Mouse (Mus musculus): ENCODE measurements around the gene Scd4. TPM values are rescaled to one million over a fixed set of nuclear protein-coding genes. Genes with fewer than 3 reads are reported as not detected.

Gene Scd4
- polyA plus RNA-seq, 1 experiment from 2014 or later = 0.11 TPM

GRCm38 (mm10) chr19:44387746-44388474 is 55.0 kb downstream of the Scd4 start:
- H3K27me3 ChIP-seq = no peaks in the 10 kb centered on the region
- no peak for ATAC-seq (ENCODE audit: low FRiP score, low read depth)
- 30% methylated on average over 19 of the region's 19 CpGs for whole genome bisulfite sequencing
- peak overlapping the region; percentile 70 for H3K4me2 ChIP-seq (replicated peaks)
- H3K9ac ChIP-seq (replicated peaks) = peak overlapping the region; percentile 62
- H3K36me3 ChIP-seq = no peaks in the 10 kb centered on the region
- H3K4me1 ChIP-seq = peaks cover 13% of the 10 kb centered on the region
- no peaks in the 10 kb centered on the region for H3K9me3 ChIP-seq
- peak overlapping the region; percentile 62 for H3K4me3 ChIP-seq
- peak overlapping the region; percentile 81 for H3K27ac ChIP-seq (replicated peaks)

GRCm38 (mm10) chr19:44388475-44389428 is 55.9 kb downstream of the Scd4 start:
- H3K9me3 ChIP-seq = no peaks in the 10 kb centered on the region
- peak overlapping the region; percentile 70 for H3K4me2 ChIP-seq (replicated peaks)
- no peaks in the 10 kb centered on the region for H3K27me3 ChIP-seq
- peak overlapping the region; percentile 81 for H3K27ac ChIP-seq (replicated peaks)
- H3K4me3 ChIP-seq = peak overlapping the region; percentile 62
- H3K9ac ChIP-seq (replicated peaks) = peak overlapping the region; percentile 62
- ATAC-seq (ENCODE audit: low FRiP score, low read depth) = peak; percentile 96
- 7% methylated on average over 41 of the region's 41 CpGs for WGBS
- H3K36me3 ChIP-seq = no peaks in the 10 kb centered on the region
- H3K4me1 ChIP-seq = peaks cover 13% of the 10 kb centered on the region

GRCm38 (mm10) chr19:44389507-44389906 is 56.6 kb downstream of the Scd4 start:
- H3K4me1 ChIP-seq = peaks cover 13% of the 10 kb centered on the region
- WGBS = 14% methylated on average over 1 of the region's 1 CpGs
- no peaks in the 10 kb centered on the region for H3K9me3 ChIP-seq
- no peak overlapping the region for H3K4me3 ChIP-seq
- no peak for ATAC-seq (ENCODE audit: low FRiP score, low read depth)
- no peak overlapping the region; the same call in 1 of the 2 replicates for H3K27ac ChIP-seq (replicated peaks)
- no peaks in the 10 kb centered on the region for H3K27me3 ChIP-seq
- no peak overlapping the region for H3K9ac ChIP-seq (replicated peaks)
- H3K4me2 ChIP-seq (replicated peaks) = no peak overlapping the region
- H3K36me3 ChIP-seq = no peaks in the 10 kb centered on the region

- no peaks in the 10 kb centered on the region for H3K27me3 ChIP-seq
- H3K36me3 ChIP-seq = peaks cover 10% of the 10 kb centered on the region; the same call in 1 of the 2 replicates
- peaks cover 13% of the 10 kb centered on the region for H3K4me1 ChIP-seq
- no peak for ATAC-seq (ENCODE audit: low FRiP score, low read depth)
- 91% methylated on average over 4 of the region's 4 CpGs for WGBS
- H3K9ac ChIP-seq (replicated peaks) = no peak overlapping the region
- H3K9me3 ChIP-seq = no peaks in the 10 kb centered on the region
- no peak overlapping the region for H3K4me2 ChIP-seq (replicated peaks)
- no peak overlapping the region for H3K27ac ChIP-seq (replicated peaks)
- no peak overlapping the region for H3K4me3 ChIP-seq
These were observed 59.0 kb downstream of the Scd4 start for GRCm38 (mm10) chr19:44391856-44392255.

GRCm38 (mm10) chr19:44392339-44393009 is 59.6 kb downstream of the Scd4 start:
- peaks cover 13% of the 10 kb centered on the region for H3K4me1 ChIP-seq
- H3K27ac ChIP-seq (replicated peaks) = no peak overlapping the region
- no peak overlapping the region for H3K9ac ChIP-seq (replicated peaks)
- peaks cover 15% of the 10 kb centered on the region for H3K36me3 ChIP-seq
- WGBS = 83% methylated on average over 5 of the region's 5 CpGs
- H3K9me3 ChIP-seq = no peaks in the 10 kb centered on the region
- no peak overlapping the region for H3K4me2 ChIP-seq (replicated peaks)
- H3K27me3 ChIP-seq = no peaks in the 10 kb centered on the region
- no peak overlapping the region for H3K4me3 ChIP-seq
- ATAC-seq (ENCODE audit: low FRiP score, low read depth) = no peak

- no peaks in the 10 kb centered on the region for H3K27me3 ChIP-seq
- peaks cover 24% of the 10 kb centered on the region for H3K36me3 ChIP-seq
- peaks cover 4% of the 10 kb centered on the region for H3K4me1 ChIP-seq
- ATAC-seq (ENCODE audit: low FRiP score, low read depth) = no peak
- H3K9ac ChIP-seq (replicated peaks) = no peak overlapping the region
- H3K4me2 ChIP-seq (replicated peaks) = no peak overlapping the region
- H3K9me3 ChIP-seq = no peaks in the 10 kb centered on the region
- no peak overlapping the region for H3K27ac ChIP-seq (replicated peaks)
- no peak overlapping the region for H3K4me3 ChIP-seq
- WGBS = 79% methylated on average over 5 of the region's 5 CpGs
These were observed 61.1 kb downstream of the Scd4 start for GRCm38 (mm10) chr19:44393962-44394422.

GRCm38 (mm10) chr19:44394972-44395371 is 62.1 kb downstream of the Scd4 start:
- no peak overlapping the region for H3K4me2 ChIP-seq (replicated peaks)
- 89% methylated on average over 7 of the region's 7 CpGs for WGBS
- no peaks in the 10 kb centered on the region for H3K9me3 ChIP-seq
- H3K4me1 ChIP-seq = no peaks in the 10 kb centered on the region
- H3K36me3 ChIP-seq = peaks cover 34% of the 10 kb centered on the region
- no peak overlapping the region for H3K4me3 ChIP-seq
- H3K27me3 ChIP-seq = no peaks in the 10 kb centered on the region
- no peak overlapping the region for H3K27ac ChIP-seq (replicated peaks)
- no peak overlapping the region for H3K9ac ChIP-seq (replicated peaks)
- no peak for ATAC-seq (ENCODE audit: low FRiP score, low read depth)

Small RNAs within 50 kb of the gene (microRNA-seq; reads per million reads assigned to microRNA genes)
- gene Mir5114 = not detected

Other genes with a start within 250 kb of the Scd4 start
- 65.8 and 66.9 TPM in 2 replicates for gene Chuk, start 225.6 kb upstream of the Scd4 start, polyA plus RNA-seq (2016; fragmentation: Nextera tagmentation; extraction: Ambion mirVana)
- 40.1 and 41.7 TPM in 2 replicates for gene Cwf19l1, start 197.2 kb upstream of the Scd4 start, polyA plus RNA-seq (2016; fragmentation: Nextera tagmentation; extraction: Ambion mirVana)
- gene Bloc1s2, start 186.6 kb upstream of the Scd4 start, polyA plus RNA-seq (2016; fragmentation: Nextera tagmentation; extraction: Ambion mirVana) = 116 and 120 TPM in 2 replicates
- gene Pkd2l1, start 140.7 kb upstream of the Scd4 start, polyA plus RNA-seq (2016; fragmentation: Nextera tagmentation; extraction: Ambion mirVana) = 0.15 and 0.22 TPM in 2 replicates
- 0.62 and 1.4 TPM in 2 replicates for gene Scd3, start 129.8 kb upstream of the Scd4 start, polyA plus RNA-seq (2016; fragmentation: Nextera tagmentation; extraction: Ambion mirVana)
- 419 and 424 TPM in 2 replicates for gene Scd2, start 39.4 kb upstream of the Scd4 start, polyA plus RNA-seq (2016; fragmentation: Nextera tagmentation; extraction: Ambion mirVana)
- gene Scd1, start 74.8 kb downstream of the Scd4 start, polyA plus RNA-seq (2016; fragmentation: Nextera tagmentation; extraction: Ambion mirVana) = 11.1 and 11.9 TPM in 2 replicates
- 11.3 and 11.6 TPM in 2 replicates for gene Wnt8b, start 160.4 kb downstream of the Scd4 start, polyA plus RNA-seq (2016; fragmentation: Nextera tagmentation; extraction: Ambion mirVana)
- gene Sec31b, start 212.8 kb downstream of the Scd4 start, polyA plus RNA-seq (2016; fragmentation: Nextera tagmentation; extraction: Ambion mirVana) = 0.47 and 0.54 TPM in 2 replicates
- gene Gm20538, start 219.7 kb downstream of the Scd4 start, polyA plus RNA-seq (2016; fragmentation: Nextera tagmentation; extraction: Ambion mirVana) = not detected in 2 replicates
- gene Ndufb8, start 222.3 kb downstream of the Scd4 start, polyA plus RNA-seq (2016; fragmentation: Nextera tagmentation; extraction: Ambion mirVana) = 436 and 439 TPM in 2 replicates
- gene Hif1an, start 229.8 kb downstream of the Scd4 start, polyA plus RNA-seq (2016; fragmentation: Nextera tagmentation; extraction: Ambion mirVana) = 43.5 and 45.6 TPM in 2 replicates